Mouse (Mus musculus) adrenal gland, adult (tissue): Measurements from ENCODE around the gene Src.

Experiments used
- DNase-seq, 2 experiments: peaks; one replicate each; pipeline ENCODE4 v3.0.0; 2022 to 2023; ENCODE audit warnings: low spot score in 1 of 2; ENCODE audit not compliant: inconsistent age in 2 of 2

The Src gene

GRCm38 (mm10) chr2:157434041-157434440 is 15.8 kb downstream of the Src start:
- DNase-seq, result no peak

DNA sequence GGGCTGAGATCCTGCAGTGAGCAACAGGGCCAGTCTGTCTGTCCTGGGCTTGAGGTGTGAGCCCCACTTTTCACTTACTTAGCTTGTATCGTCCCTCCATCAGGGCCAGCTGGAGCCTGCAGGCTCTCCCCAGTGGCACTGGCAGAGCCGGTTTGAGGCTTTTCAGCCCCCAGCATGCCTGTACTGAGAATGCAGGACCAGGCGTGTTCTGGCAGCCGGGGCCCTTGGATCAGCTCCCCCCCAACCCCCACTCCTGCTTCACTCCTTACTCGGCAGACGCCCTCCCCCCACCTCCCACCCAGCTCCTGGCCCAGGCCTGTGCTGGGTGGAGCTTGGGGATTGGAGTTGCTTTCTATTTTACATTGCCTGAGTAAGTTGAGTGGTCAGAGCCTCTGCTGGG is 16.3 kb downstream of the Src start:
- DNase-seq, result no peak

- no peak for DNase-seq
Observed at GRCm38 (mm10) chr2:157436496-157436895, 18.3 kb downstream of the Src start.

DNA sequence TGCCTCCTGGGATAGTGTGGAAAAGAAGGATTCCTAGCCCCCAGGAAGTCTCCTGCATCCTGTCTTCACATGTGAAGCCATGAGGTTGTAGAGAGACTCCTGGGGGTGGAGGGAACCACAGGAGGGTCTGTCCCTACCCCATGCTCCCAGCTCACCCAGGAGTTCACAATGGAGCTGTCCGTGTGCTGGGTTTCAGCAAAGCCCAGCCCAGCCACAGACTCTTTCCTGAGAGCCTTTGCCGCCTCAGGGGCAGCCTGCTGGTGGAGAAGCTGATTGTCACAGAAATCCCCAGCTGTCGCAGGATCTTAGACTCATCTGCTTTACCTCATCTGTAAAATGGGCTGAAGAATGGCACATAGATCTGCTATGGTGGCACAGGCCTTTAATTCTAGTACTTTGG is 18.9 kb downstream of the Src start:
- DNase-seq, result no peak

DNA sequence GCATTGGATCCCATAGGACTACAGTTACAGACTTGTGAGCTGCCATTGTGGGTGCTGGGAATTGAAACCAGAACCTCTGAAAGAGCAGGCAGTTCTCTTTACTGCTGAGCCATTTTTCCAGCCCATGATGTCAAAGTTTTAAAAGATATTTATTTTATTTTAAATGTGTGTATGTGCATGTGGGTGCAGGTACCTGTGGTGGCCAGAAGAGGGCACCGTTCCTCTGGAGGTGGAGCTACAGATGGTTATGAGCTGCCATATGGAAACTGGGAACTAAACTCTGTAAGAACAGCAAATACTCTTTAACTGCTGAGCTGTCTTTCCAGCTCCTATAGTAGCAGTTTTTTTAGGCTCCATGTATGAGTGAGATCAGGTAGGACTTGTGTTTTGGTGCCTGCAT is 23.1 kb downstream of the Src start:
- DNase-seq, result no peak

GRCm38 (mm10) chr2:157447297-157448158 is 29.3 kb downstream of the Src start:
- no peak for DNase-seq

DNA sequence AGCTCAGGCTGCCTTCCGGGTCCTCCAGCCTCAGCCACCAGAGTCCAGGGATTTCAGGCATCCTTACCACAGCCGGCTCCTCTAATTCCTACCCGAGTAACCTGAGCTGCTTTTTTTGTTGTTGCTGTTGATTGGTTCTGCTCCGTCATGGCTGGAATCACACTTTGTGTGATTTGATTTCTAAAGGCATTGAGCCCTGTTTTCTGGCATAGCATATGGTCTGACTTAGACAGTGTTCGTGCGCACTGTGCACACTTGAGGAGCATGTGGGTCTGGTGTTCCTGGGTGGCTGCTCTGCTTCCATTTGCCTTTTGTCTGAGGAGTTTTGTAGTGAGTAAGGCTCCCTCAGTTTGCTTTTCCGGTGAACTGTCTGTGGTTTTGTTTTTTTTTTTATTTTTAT is 30.1 kb downstream of the Src start:
- no peak for DNase-seq

DNA sequence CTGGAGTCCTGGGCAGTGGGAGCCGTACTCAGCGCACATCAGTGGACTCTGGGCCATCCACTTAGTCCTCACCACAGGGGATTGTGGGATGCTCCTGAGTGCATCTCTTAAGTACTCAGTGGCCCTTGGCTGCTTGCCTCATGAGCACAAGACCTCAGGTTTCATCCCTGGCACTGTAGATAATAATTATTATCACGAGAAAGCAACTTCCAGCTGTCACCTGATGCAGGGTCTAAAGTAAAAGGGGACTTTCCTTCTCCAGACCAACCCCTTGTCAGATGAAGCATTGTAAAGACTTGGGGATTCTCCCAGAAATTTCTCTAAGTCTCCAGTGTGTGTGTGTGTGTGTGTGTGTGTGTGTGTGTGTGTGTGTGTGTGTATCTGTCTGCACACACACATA is 32.7 kb downstream of the Src start:
- no peak for DNase-seq

GRCm38 (mm10) chr2:157451372-157452040 is 33.3 kb downstream of the Src start:
- no peak for DNase-seq

DNA sequence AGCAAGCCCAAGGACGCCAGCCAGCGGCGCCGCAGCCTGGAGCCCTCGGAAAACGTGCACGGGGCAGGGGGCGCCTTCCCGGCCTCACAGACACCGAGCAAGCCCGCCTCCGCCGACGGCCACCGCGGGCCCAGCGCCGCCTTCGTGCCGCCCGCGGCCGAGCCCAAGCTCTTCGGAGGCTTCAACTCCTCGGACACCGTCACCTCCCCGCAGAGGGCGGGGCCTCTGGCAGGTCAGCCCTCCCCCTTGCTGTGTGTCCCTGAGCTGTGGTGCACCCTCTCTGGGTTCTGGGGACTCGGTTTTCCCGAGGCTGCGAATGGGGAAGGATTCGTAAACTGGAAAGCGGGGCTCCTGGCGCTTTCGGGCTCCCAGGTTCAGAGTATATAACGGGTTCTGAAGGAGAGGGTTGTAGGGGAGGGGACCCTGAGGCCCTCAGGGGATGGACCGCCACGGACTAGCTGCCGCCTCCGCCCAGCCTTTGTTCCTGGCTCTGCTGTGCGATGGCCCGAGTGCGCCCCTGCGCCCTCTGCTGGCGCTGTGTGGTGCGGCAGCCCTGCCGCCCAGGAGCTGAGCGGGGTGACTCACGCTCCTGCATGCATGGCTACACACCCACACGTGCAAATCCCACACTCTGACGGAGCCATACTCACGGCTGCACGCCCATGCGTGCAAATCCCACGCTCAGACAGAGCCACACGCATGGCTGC is 39.0 kb downstream of the Src start:
- peak; percentile 93 to 98 for DNase-seq

GRCm38 (mm10) chr2:157458472-157458871 is 40.2 kb downstream of the Src start:
- DNase-seq, result peak; percentile 65 to 89

DNA sequence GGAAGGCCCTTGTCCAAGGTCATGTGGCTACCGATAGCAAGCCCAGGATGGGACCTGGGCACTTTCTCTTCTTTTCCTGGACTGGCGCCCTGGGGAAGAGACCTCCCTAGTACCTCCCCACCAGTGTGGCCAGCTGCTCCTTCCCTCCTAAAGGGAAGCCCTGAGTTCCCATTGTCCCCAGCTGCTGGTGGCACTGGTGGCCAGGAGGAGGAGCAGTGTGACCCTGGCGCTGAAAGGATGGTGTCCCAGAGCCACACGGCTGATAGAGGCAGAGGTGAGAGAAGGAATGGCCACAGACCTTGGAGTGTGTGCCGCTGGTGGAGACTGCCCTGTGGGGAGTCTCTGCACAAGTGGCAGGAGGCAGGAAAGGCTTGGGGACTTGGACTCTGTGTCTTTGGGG is 41.5 kb downstream of the Src start:
- no peak for DNase-seq

- DNase-seq, result no peak
Observed at GRCm38 (mm10) chr2:157462776-157463710, 44.8 kb downstream of the Src start.

- DNase-seq, result no peak
Observed at GRCm38 (mm10) chr2:157463887-157464745, 45.9 kb downstream of the Src start.

GRCm38 (mm10) chr2:157464746-157465126 is 46.5 kb downstream of the Src start:
- DNase-seq, result no peak

DNA sequence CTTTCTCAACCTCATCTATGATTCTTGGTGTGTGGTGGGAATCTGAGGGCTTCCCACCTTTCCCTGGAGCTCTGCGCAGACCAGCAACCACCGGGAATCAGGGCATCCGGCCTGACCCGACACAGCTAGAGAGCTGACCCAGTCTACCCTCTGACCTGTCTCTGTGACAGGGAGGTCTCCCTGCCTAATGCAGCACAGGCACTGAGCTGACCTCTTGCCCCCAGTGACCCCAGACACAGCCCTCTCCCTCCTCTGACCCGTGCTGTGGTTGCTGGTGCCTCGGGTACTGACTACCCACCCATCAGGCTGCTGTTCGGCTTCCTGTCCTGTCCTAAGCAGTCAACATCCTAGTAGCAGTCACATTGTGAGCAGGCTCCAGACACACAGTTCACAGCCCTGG is 48.6 kb downstream of the Src start:
- no peak for DNase-seq

GRCm38 (mm10) chr2:157468130-157468796 is 50.0 kb downstream of the Src start:
- DNase-seq, result peak in 1 of 2 experiments; percentile 61

- DNase-seq, result peak in 1 of 2 experiments; percentile 57
Observed at GRCm38 (mm10) chr2:157471292-157471691, 53.0 kb downstream of the Src start.

DNA sequence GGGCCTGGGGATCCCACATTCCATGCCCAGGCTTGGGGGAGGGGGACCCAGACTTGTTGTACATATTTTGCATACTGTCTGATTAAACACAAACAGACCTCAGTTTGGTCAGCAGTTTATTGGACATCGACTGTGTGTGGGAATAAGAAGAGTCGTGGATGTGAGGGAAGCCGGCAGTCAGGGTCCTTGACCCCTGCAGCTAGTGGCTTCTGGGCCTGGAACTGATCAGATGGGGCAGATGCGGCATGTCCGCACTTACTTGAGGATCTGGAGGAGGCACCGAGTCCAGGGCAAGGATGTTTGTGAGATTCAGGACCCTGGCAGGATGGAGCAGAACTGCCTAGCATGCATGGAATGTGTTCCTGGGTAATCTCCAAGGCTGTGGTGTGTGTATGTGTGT is 53.5 kb downstream of the Src start:
- DNase-seq, result no peak
